Mouse (Mus musculus): Measurements from ENCODE around the gene Crybb1.

GRCm38 (mm10) chr5:112298226-112298988 lies 42.8 kb downstream of the Crybb1 start:
- TF ChIP-seq GATA1 (IDR thresholded peaks at IDR 0.05; ENCODE audit: low read length) (no peak), TAL1 (IDR thresholded peaks at IDR 0.05; ENCODE audit: low read length) (no peak)

All from erythroblast, embryonic 14.5 days (primary cell).